8 mouse cellular contexts compared by ENCODE assay signal in the genomic region with DNA sequence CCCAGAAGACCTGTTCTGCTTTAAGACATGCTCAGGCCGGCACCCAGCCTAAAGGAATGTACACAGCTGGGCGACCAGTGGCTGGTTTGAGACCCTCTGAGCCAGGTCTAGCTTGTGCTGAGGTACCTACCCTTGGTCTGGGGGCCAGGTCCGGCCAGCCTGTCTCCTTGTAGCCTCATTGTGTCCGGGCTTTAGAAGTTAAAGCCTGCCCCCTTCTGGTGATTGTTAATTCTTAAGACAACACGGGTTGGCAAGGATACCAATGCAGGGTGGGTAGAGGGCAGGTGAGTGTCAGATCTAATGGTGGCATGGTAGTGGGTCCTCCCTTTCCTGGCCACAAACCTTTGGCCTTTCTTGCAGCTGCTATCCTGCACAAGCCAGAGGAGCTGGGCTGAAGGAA.
DNase-seq lines count a peak whose midpoint lies in the region; ATAC-seq and TF ChIP-seq lines count a peak whose summit lies in the region.

No protein-coding gene starts in this region.

- no peaks in the 10 kb centered on the region for H3K4me1 ChIP-seq in liver, adult 2 months (ENCODE audit: control insufficient read depth, insufficient read depth, low read length)
- no peaks in the 10 kb centered on the region for H3K4me1 ChIP-seq in liver, embryonic 11.5 days (replicated peaks; ENCODE audit: control insufficient read depth, insufficient read depth, low read length)
- peaks cover 5% of the 10 kb centered on the region; the same call in 1 of the 2 replicates for H3K4me1 ChIP-seq in forebrain, embryonic 16.5 days (replicated peaks; ENCODE audit: control insufficient read depth, insufficient read depth, low read length)
- no peaks in the 10 kb centered on the region for H3K4me1 ChIP-seq in lung, postnatal 0 days (ENCODE audit: insufficient read depth, low read depth, low read length)

- H3K9ac ChIP-seq in liver, adult 2 months (ENCODE audit: low read depth, low read length): no peak overlapping the region
- no peak overlapping the region for H3K9ac ChIP-seq in liver, embryonic 11.5 days (ENCODE audit: low read depth, low read length)
- H3K9ac ChIP-seq in forebrain, embryonic 16.5 days (replicated peaks; ENCODE audit: low read depth, low read length): 0 out of 2 replicates have a peak overlapping the region, but pooled peaks have one; percentile 18
- H3K9ac ChIP-seq in lung, postnatal 0 days (replicated peaks; ENCODE audit: low read depth): no peak overlapping the region

- TF ChIP-seq CTCF in liver, adult 2 months (IDR thresholded peaks at IDR 0.05; ENCODE audit: low read depth, low read length): peak; percentile 43; the same call in 1 of the 2 replicates
- peak; percentile 75 for TF ChIP-seq CTCF in lung, postnatal 0 days (IDR thresholded peaks at IDR 0.05)

- TF ChIP-seq EP300 in lung, postnatal 0 days (IDR thresholded peaks at IDR 0.05): no peak

- DNase-seq in liver, adult 2 months (ENCODE audit: extremely low read depth, low read depth, low spot score): peak; percentile 22
- DNase-seq in liver, embryonic 11.5 days (ENCODE audit: low spot score): no peak
- DNase-seq in cerebellum, adult 11-12 months: peak; percentile 22
- DNase-seq in kidney, adult 9 months: peak; percentile 54
- DNase-seq in lung, postnatal 0 days (ENCODE audit: low spot score): peak; percentile 66
- peak; percentile 17 for DNase-seq in right cerebral cortex, postnatal 25 days
- DNase-seq in ovary, postnatal 36 days (ENCODE audit: low spot score): no peak

- WGBS in liver, adult 2 months: 19% methylated on average over 5 of the region's 5 CpGs
- WGBS in liver, embryonic 11.5 days: 14% methylated on average over 5 of the region's 5 CpGs
- WGBS in forebrain, embryonic 16.5 days: 9% methylated on average over 5 of the region's 5 CpGs
- WGBS in lung, postnatal 0 days: 17% methylated on average over 5 of the region's 5 CpGs

- H3K4me2 ChIP-seq in liver, embryonic 11.5 days: no peak overlapping the region
- no peak overlapping the region for H3K4me2 ChIP-seq in forebrain, embryonic 16.5 days (ENCODE audit: low read length)
- H3K4me2 ChIP-seq in lung, postnatal 0 days (replicated peaks; ENCODE audit: low read depth, low read length): no peak overlapping the region

- no peaks in the 10 kb centered on the region for H3K79me2 ChIP-seq in liver, adult 2 months (ENCODE audit: control insufficient read depth, insufficient read depth, low read length)

- no peak overlapping the region for H3K27ac ChIP-seq in liver, adult 2 months (replicated peaks; ENCODE audit: insufficient read depth, low read depth, low read length)
- no peak overlapping the region for H3K27ac ChIP-seq in liver, embryonic 11.5 days (ENCODE audit: low read depth, low read length)
- H3K27ac ChIP-seq in forebrain, embryonic 16.5 days (ENCODE audit: low read length): no peak overlapping the region
- no peak overlapping the region for H3K27ac ChIP-seq in lung, postnatal 0 days (ENCODE audit: low read length)

- no peaks in the 10 kb centered on the region for H3K27me3 ChIP-seq in liver, adult 2 months (ENCODE audit: control insufficient read depth, insufficient read depth, low read length)
- no peaks in the 10 kb centered on the region for H3K27me3 ChIP-seq in liver, embryonic 11.5 days (replicated peaks; ENCODE audit: control insufficient read depth, insufficient read depth, low read length)
- no peaks in the 10 kb centered on the region for H3K27me3 ChIP-seq in forebrain, embryonic 16.5 days (replicated peaks; ENCODE audit: control insufficient read depth, insufficient read depth, low read length)
- H3K27me3 ChIP-seq in lung, postnatal 0 days (replicated peaks; ENCODE audit: insufficient read depth, low read length): no peaks in the 10 kb centered on the region

- H3K9me3 ChIP-seq in liver, embryonic 11.5 days (ENCODE audit: control insufficient read depth, low read length): no peaks in the 10 kb centered on the region
- no peaks in the 10 kb centered on the region for H3K9me3 ChIP-seq in forebrain, embryonic 16.5 days (ENCODE audit: control insufficient read depth, low read length)
- H3K9me3 ChIP-seq in lung, postnatal 0 days (ENCODE audit: low read length): no peaks in the 10 kb centered on the region

- no peaks in the 10 kb centered on the region for H3K36me3 ChIP-seq in liver, adult 2 months (ENCODE audit: control insufficient read depth, insufficient read depth, low read length)
- H3K36me3 ChIP-seq in liver, embryonic 11.5 days (ENCODE audit: control insufficient read depth, insufficient read depth, low read length): no peaks in the 10 kb centered on the region
- H3K36me3 ChIP-seq in forebrain, embryonic 16.5 days (ENCODE audit: control insufficient read depth, insufficient read depth): no peaks in the 10 kb centered on the region
- H3K36me3 ChIP-seq in lung, postnatal 0 days (ENCODE audit: insufficient read depth, low read length): no peaks in the 10 kb centered on the region

- TF ChIP-seq POLR2A in liver, adult 2 months (IDR thresholded peaks at IDR 0.05; ENCODE audit: extremely low read depth, insufficient read depth, low read length): no peak

- H3K4me3 ChIP-seq in liver, adult 2 months (ENCODE audit: insufficient read depth, low read depth, low read length): no peak overlapping the region
- no peak overlapping the region for H3K4me3 ChIP-seq in liver, embryonic 11.5 days (ENCODE audit: low read depth, low read length)
- no peak overlapping the region for H3K4me3 ChIP-seq in forebrain, embryonic 16.5 days (replicated peaks; ENCODE audit: low read length)
- H3K4me3 ChIP-seq in lung, postnatal 0 days (ENCODE audit: low read depth, low read length): no peak overlapping the region

- ATAC-seq in liver, embryonic 11.5 days (replicated peaks; ENCODE audit: low FRiP score): no peak
- peak; percentile 70 for ATAC-seq in forebrain, embryonic 16.5 days
- no peak for ATAC-seq in lung, postnatal 0 days

Comparison
In these comparisons a context has a peak if more than half of its experiments do, and no peak if none do; other contexts are left out.
1. DNase-seq: peak in liver, adult 2 months (single experiment), cerebellum, adult 11-12 months (single experiment), kidney, adult 9 months (single experiment), lung, postnatal 0 days (single experiment) and right cerebral cortex, postnatal 25 days (single experiment); none in liver, embryonic 11.5 days (single experiment) and ovary, postnatal 36 days (single experiment).